Mouse (Mus musculus) embryonic facial prominence, embryonic 11.5 days (tissue): Measurements from ENCODE around the gene Arrdc3. TPM values are rescaled to one million over a fixed set of nuclear protein-coding genes. Genes with fewer than 3 reads are reported as not detected.

Experiments used
- ATAC-seq: fragments of 200-750 bp; cut with Nextera tagmentation; replicated peaks from 2 replicates; pipeline ENCODE4 v1.8.0; 2017; ENCODE audit warnings: low read depth; ENCODE audit not compliant: insufficient number of reproducible peaks, low FRiP score, low TSS enrichment
- DNase-seq: peaks from one replicate; pipeline ENCODE4 v3.0.0-alpha.2; 2015; ENCODE audit warnings: low spot score
- H3K27ac ChIP-seq: fragments of 300-500 bp; sonication (generic); replicated peaks from 2 replicates; pipeline ENCODE4 v1.5.1; 2014; ENCODE audit warnings: mild to moderate bottlenecking, low read depth, low read length, control low read depth
- H3K27me3 ChIP-seq: fragments of 300-500 bp; sonication (generic); 2 replicates; pipeline ENCODE4 v1.6.1; 2014; ENCODE audit warnings: mild to moderate bottlenecking, low read length, moderate library complexity, mixed read lengths; ENCODE audit not compliant: control insufficient read depth, insufficient read depth
- H3K36me3 ChIP-seq: fragments of 300-500 bp; sonication (generic); replicated peaks from 2 replicates; pipeline ENCODE4 v1.6.1; 2014; ENCODE audit warnings: low read depth, mild to moderate bottlenecking, low read length, moderate library complexity, mixed read lengths; ENCODE audit not compliant: control insufficient read depth, insufficient read depth
- H3K4me1 ChIP-seq: fragments of 300-500 bp; sonication (generic); 2 replicates; pipeline ENCODE4 v1.6.1; 2014; ENCODE audit warnings: low read length, mixed read lengths; ENCODE audit not compliant: control insufficient read depth, insufficient read depth
- H3K4me2 ChIP-seq: fragments of 300-500 bp; sonication (generic); 2 replicates; pipeline ENCODE4 v1.6.1; 2014; ENCODE audit warnings: low read depth, mild to moderate bottlenecking, control low read depth, low read length, moderate library complexity
- H3K4me3 ChIP-seq: fragments of 300-500 bp; sonication (generic); 2 replicates; pipeline ENCODE4 v1.5.1; 2014; ENCODE audit warnings: low read depth, low read length, control low read depth
- H3K9ac ChIP-seq: fragments of 300-500 bp; sonication (generic); replicated peaks from 2 replicates; pipeline ENCODE4 v1.6.1; 2014; ENCODE audit warnings: mild to moderate bottlenecking, control low read depth, low read length
- H3K9me3 ChIP-seq: fragments of 300-500 bp; sonication (generic); replicated peaks from 2 replicates; pipeline ENCODE4 v1.6.1; 2016; ENCODE audit warnings: mild to moderate bottlenecking, low read length, inconsistent platforms, mixed read lengths; ENCODE audit not compliant: control insufficient read depth
- WGBS: fragments of 180-500 bp; shearing (Covaris S2); extraction: QIAGEN DNeasy Blood & Tissue Kit; methylation state at CpG from one replicate; pipeline ENCODE4 v1.1.7; 2014; 5-methylcytosine and 5-hydroxymethylcytosine counted together
- polyA plus RNA-seq: library from polyadenylated mRNA; unstranded; fragments of >200 nt; fragmentation: Nextera tagmentation; extraction: Ambion mirVana; gene quantifications from 2 replicates; pipeline ENCODE4 v1.2.1, GENCODE M21; 2014

The Arrdc3 gene
- polyA plus RNA-seq, 1 experiment from 2014 or later = 90.6 TPM

DNA sequence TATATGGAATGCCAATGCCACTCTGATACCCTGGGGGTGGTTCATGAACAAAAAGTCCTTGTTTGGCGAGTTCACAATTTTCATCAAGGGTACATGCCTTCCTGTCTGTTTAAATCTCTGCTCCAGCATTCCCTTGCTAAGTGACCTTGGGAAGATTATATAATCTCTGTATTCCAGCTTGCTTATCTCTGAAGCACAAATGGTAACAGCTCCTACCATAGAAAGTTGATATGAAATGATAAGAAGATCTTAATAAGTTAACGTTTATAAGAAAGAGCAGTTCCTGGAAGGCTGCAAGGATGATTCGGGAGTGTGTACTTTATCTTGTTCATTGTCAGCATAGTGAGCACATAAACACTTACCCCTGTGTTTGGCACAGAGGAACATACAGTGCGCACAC, 46.8 kb downstream of the Arrdc3 start:
- no peaks in the 10 kb centered on the region for H3K27me3 ChIP-seq
- H3K4me2 ChIP-seq = no peak overlapping the region
- no peaks in the 10 kb centered on the region for H3K9me3 ChIP-seq
- no peak overlapping the region for H3K4me3 ChIP-seq
- no peak overlapping the region for H3K27ac ChIP-seq
- H3K36me3 ChIP-seq = no peaks in the 10 kb centered on the region
- no peaks in the 10 kb centered on the region for H3K4me1 ChIP-seq
- ATAC-seq = no peak
- DNase-seq = no peak
- no peak overlapping the region for H3K9ac ChIP-seq
- WGBS = 89% methylated on average over 4 of the region's 4 CpGs

DNA sequence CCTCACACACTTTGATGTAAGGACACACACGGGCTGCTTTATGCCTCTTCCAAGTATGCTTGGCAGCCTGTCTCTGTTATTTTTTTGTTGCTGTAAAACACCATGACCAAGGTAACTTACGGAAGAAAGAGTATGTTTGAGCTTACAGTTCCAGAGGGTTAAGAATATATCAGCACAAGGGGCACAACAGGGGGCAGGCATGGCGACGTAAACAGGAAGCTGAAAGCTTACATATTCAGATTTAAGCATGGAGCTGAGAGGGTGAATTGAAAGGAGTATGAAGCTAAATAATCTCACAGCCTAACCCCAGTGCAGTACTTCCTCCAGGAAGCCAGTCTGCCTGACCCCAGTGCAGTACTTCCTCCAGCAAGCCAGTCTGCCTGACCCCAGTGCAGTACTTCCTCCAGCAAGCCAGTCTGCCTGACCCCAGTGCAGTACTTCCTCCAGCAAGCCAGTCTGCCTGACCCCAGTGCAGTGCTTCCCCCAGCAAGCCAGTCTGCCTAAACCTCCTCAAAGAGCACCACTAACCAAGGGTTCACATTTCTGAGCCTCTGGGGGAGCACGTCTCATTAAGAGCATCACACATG, 49.7 kb downstream of the Arrdc3 start:
- H3K4me2 ChIP-seq = no peak overlapping the region
- 64% methylated on average over 5 of the region's 5 CpGs for WGBS
- no peak overlapping the region for H3K4me3 ChIP-seq
- H3K36me3 ChIP-seq = no peaks in the 10 kb centered on the region
- no peaks in the 10 kb centered on the region for H3K9me3 ChIP-seq
- ATAC-seq = no peak; the same call in 1 of the 2 replicates
- no peak overlapping the region for H3K9ac ChIP-seq
- no peak overlapping the region for H3K27ac ChIP-seq
- no peak for DNase-seq
- H3K4me1 ChIP-seq = no peaks in the 10 kb centered on the region
- H3K27me3 ChIP-seq = no peaks in the 10 kb centered on the region

DNA sequence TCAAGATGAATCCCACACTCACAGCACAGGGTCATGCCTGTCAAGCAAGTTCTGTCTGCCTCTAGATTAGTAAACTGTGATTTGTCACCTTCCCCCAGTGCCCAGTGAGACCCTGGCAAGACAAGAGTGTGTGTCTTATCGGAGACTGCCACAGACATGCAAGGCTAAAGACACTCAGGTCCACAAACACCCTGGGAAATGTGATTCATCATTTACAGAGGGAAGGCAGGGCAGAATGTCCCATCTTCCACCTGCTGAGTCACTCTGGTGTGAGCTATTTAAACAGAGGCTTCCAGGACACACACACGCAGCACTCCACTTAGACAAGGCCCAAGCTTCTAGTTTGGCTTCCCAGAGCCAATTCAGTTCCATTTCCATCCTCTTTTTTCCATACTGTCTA, 53.2 kb downstream of the Arrdc3 start:
- H3K4me1 ChIP-seq = no peaks in the 10 kb centered on the region
- no peak for ATAC-seq
- no peak for DNase-seq
- H3K4me2 ChIP-seq = no peak overlapping the region
- H3K27me3 ChIP-seq = no peaks in the 10 kb centered on the region
- no peaks in the 10 kb centered on the region for H3K9me3 ChIP-seq
- H3K9ac ChIP-seq = no peak overlapping the region
- 87% methylated on average over 2 of the region's 2 CpGs for WGBS
- no peak overlapping the region for H3K27ac ChIP-seq
- H3K4me3 ChIP-seq = no peak overlapping the region
- H3K36me3 ChIP-seq = no peaks in the 10 kb centered on the region

DNA sequence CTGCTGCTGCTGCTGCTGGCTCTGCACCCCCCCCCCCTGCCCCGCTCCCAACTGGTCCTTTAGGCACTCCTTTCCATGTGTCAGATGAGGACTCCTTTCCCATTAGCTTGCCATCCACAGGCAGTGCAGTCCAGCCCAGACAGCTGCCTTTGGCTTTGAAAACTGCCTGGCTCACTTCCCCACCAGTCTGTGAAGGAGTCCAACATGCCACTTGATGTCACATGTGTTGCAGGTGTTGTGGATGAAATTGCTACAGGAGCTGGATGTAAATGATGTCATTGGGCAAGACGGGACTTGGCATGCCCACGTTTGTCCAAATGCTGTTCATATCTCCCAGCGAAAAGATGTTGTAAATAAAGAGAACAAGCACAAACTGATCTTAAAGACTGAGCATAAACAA, 56.0 kb downstream of the Arrdc3 start:
- DNase-seq = no peak
- no peak for ATAC-seq
- 86% methylated on average over 4 of the region's 4 CpGs for WGBS
- Histone ChIP-seq H3K36me3 (no peaks in the 10 kb centered on the region), H3K4me3 (no peak overlapping the region), H3K27me3 (no peaks in the 10 kb centered on the region), H3K27ac (no peak overlapping the region), H3K9me3 (no peaks in the 10 kb centered on the region), H3K4me1 (no peaks in the 10 kb centered on the region), H3K4me2 (no peak overlapping the region), H3K9ac (no peak overlapping the region)

DNA sequence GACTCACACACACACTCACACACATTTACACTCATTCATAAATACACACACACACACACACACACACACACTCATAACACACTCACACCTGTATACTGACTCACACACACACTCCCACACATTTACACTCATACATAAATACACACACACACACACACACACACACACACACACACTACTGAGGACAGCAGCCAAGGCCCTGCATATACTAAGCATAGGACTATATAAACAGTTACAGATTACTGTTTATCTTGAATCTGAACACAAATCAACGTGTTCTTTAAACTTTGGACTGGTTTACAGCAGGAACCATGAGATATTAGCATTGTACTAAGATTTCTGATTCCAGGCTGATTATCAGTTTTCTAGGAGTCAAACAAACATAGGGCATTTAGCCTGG, 56.7 kb downstream of the Arrdc3 start:
- H3K4me3 ChIP-seq = no peak overlapping the region
- no peak overlapping the region for H3K9ac ChIP-seq
- WGBS = 69% methylated on average over 1 of the region's 1 CpGs
- no peak for ATAC-seq
- H3K27me3 ChIP-seq = no peaks in the 10 kb centered on the region
- H3K4me1 ChIP-seq = no peaks in the 10 kb centered on the region
- H3K4me2 ChIP-seq = no peak overlapping the region
- H3K27ac ChIP-seq = no peak overlapping the region
- H3K9me3 ChIP-seq = no peaks in the 10 kb centered on the region
- H3K36me3 ChIP-seq = no peaks in the 10 kb centered on the region
- DNase-seq = no peak

DNA sequence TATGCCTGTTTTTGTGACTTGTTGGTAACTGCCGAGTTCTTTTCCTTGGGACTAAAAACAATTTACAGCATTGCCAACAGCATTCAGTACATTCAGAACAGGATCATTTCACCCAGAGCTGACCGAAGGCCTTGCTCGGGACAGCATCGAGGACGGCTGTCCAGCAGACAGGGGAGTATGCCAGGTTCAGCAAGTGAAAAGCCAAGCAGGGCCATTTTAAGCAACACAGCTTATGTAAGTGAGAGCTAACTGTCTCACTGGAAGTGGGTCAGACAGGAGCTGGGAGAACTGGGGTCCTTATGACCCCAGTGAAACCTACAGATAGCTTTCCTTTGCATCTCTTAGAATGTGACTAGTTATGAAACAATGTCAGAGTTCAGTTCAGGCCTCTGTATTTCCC, 57.2 kb downstream of the Arrdc3 start:
- no peaks in the 10 kb centered on the region for H3K27me3 ChIP-seq
- H3K4me3 ChIP-seq = no peak overlapping the region
- no peaks in the 10 kb centered on the region for H3K4me1 ChIP-seq
- H3K36me3 ChIP-seq = no peaks in the 10 kb centered on the region
- no peaks in the 10 kb centered on the region for H3K9me3 ChIP-seq
- no peak overlapping the region for H3K4me2 ChIP-seq
- WGBS = 80% methylated on average over 5 of the region's 5 CpGs
- DNase-seq (no peak), ATAC-seq (no peak)
- no peak overlapping the region for H3K9ac ChIP-seq
- no peak overlapping the region for H3K27ac ChIP-seq

DNA sequence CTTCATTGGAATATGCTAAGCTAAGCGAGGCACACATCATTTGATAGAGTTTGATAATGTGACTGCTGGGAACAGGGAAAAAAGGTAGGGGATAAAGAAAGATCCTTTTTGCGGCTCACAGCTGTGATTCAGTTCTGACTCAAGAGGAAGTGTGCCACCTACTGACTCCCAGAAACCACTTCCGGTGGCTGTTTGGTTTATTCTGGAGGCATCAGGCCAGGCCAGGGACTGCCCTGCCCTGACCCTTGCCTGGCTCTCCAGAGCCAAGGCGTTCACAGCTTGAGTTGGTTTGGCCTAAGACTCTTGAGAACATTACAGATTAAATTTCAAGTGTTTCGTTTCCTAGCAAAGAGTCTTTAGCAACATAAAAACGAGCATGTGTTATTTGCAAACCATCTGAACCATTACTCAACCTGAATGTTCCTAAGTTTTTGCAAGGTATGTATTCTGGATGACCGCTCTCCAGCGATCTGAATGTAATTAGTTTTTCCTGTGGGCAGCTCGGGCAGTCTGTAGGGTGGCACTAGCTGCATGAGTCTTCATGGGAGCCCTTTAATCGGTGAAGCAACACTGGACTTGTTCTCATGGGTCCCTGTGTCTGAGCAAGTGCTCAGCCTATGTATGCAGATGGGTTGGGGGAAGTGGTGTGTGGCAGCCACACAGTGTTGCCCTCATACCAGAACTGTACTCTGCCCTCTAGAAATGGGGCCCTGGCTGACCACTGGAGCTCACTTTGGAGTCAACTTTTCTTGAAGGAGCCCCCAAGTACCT, 57.9 kb downstream of the Arrdc3 start:
- Histone ChIP-seq H3K36me3 (no peaks in the 10 kb centered on the region), H3K4me2 (no peak overlapping the region), H3K27ac (no peak overlapping the region), H3K9me3 (no peaks in the 10 kb centered on the region), H3K4me1 (no peaks in the 10 kb centered on the region), H3K4me3 (no peak overlapping the region), H3K9ac (no peak overlapping the region), H3K27me3 (no peaks in the 10 kb centered on the region)
- ATAC-seq (no peak), DNase-seq (peak; percentile 38)
- WGBS = 62% methylated on average over 10 of the region's 10 CpGs

DNA sequence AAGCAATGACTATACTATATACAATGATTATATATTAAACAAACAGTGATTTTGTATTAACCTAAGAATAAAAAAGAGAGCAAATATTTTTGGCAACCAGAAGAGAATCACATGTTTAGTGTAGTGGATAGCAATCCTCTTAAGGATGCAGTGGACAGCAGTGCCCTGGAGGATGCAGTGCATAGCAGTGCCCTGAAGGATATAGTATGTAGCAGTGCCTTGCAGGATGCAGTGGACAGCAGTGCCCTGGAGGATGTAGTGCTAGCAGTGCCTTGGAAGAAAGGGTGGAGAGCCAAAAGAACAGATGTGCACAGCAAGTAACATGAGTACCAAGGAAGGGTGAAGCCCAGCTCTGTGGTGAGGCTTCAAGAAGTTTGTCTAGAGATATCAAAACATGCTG, 61.3 kb downstream of the Arrdc3 start:
- H3K27me3 ChIP-seq = no peaks in the 10 kb centered on the region

More for the DNA sequence above, 61.3 kb downstream of the Arrdc3 start:
- H3K36me3 ChIP-seq = no peaks in the 10 kb centered on the region
- no peak overlapping the region for H3K4me3 ChIP-seq
- no peaks in the 10 kb centered on the region for H3K9me3 ChIP-seq
- DNase-seq = no peak
- no peak overlapping the region for H3K27ac ChIP-seq
- no peak overlapping the region for H3K4me2 ChIP-seq
- ATAC-seq = no peak
- no peak overlapping the region for H3K9ac ChIP-seq
- no peaks in the 10 kb centered on the region for H3K4me1 ChIP-seq
